Mouse (Mus musculus): Measurements from ENCODE around the gene Nek11.
A peak's percentile ranks its signal among the peaks of the same experiment; 100 is the strongest.

Gene Nek11

GRCm38 (mm10) chr9:105395218-105395627, at the start of gene Nek11, which contains the start of gene Aste1:
Nek11 (minus strand) TSS chr9:105395524.
Aste1 (plus strand) TSS chr9:105395392.
- peak; percentile 90 to 97 for DNase-seq (ENCODE audit: low spot score in 2 of 2)

DNA sequence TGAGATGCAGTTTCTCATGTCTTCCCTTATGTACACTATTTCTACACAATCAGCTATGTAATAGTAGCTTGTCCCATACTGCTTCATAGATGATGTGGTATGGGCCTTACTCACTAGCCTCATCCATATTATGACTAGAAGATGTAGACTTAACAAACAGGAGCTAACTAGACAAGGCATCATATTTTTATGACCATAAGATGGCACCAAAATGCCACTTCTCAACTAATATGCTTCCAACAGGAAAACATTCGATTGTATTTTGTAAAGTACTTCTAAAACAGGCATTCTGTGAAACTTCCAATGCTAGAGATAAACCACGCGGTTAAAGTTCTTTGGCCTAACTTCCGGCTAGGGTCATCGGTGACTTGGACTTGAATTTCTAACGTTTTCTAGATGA, 13.2 kb upstream of the Nek11 start:
- DNase-seq (ENCODE audit: low spot score in 2 of 2) = no peak

GRCm38 (mm10) chr9:105394720-105395119, 604 bp downstream of the Nek11 start:
- DNase-seq (ENCODE audit: low spot score in 2 of 2) = no peak

- DNase-seq (ENCODE audit: low spot score in 2 of 2) = no peak
These were observed 4.7 kb downstream of the Nek11 start for GRCm38 (mm10) chr9:105390616-105391015.

GRCm38 (mm10) chr9:105389289-105389688, 6.0 kb downstream of the Nek11 start:
- peak; percentile 61 to 81 for DNase-seq (ENCODE audit: low spot score in 2 of 2)

- no peak for DNase-seq (ENCODE audit: low spot score in 2 of 2)
These were observed 7.9 kb downstream of the Nek11 start for GRCm38 (mm10) chr9:105387403-105387802.

DNA sequence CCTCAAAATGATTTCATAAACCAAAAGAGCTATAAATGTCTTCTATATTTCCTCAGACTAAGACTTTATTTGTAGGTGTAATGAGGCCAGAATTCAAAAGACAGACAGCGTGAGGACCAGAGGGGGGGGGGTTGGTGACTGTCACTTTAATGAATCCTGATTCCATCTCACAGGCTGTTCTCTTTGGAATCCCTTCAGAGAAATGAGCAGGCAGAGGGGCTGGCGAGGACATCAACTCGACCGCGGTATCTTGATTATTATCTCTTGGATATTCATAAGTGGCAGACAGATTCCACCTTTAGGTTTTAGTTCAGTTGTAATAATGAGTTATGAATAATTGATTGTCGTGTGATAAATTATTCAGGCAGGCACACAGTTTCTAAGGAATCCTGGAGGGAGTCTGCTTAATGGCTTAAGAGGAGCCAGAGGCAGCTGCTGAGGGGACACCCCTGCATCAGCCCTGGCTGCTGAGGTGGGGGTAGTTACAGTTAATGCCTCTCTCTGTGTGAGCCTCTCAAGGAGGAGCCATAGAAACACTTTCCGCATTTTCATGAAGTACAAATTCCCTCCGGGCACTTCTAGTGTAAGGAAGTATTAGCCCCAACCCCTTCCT, 15.7 kb downstream of the Nek11 start:
- DNase-seq (ENCODE audit: low spot score in 2 of 2) = no peak

GRCm38 (mm10) chr9:105377622-105378021, 17.7 kb downstream of the Nek11 start:
- no peak for DNase-seq (ENCODE audit: low spot score in 2 of 2)

DNA sequence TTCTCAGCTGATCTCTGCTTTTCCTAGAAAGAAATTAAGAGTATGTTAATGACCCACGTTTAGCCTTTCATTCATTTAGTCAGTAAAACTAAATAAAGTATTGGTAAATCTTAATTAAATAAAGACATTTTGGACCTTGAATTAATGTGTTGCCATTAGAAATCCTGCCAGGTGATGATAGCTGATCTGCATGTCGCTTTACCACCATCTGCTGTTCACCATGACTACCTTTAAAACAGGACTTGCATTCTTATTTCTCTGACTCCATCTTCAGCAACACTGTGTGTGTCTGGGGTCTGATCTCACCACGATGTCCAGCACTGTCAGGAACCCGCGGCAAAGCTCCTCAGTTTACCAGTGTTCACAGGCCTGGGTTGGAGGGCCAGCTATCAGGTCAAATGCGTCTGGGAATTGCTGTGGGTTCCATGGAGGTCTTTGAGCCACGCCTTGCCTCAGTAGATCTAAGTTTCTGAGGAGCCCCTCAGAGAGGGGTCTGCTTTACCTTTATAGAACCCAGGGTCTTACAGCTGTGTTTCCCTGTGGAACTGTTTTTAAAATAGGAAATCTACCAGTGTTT, 18.3 kb downstream of the Nek11 start:
- no peak for DNase-seq (ENCODE audit: low spot score in 2 of 2)

- DNase-seq (ENCODE audit: low spot score in 2 of 2) = no peak
These were observed 18.9 kb downstream of the Nek11 start for GRCm38 (mm10) chr9:105376411-105376810.

DNA sequence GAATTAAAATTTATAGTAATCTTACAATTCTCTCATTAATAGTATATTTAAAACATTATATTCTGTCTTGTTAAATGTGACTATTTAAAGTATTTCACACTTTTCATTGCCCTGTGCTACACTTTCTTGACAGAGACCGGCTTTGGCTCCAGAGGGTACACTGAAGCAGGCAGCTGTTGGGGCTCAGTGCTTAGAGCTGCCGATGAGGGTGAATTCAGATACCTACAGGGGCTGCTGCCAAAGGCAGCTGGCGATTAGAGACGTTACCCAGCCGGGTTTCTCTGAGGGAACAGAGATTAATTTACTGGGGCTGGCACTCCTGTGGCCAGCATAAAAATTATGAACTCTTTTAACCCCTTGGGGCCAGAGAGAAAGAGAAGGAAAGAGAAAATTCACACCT, 21.0 kb downstream of the Nek11 start:
- DNase-seq (ENCODE audit: low spot score in 2 of 2) = no peak

DNA sequence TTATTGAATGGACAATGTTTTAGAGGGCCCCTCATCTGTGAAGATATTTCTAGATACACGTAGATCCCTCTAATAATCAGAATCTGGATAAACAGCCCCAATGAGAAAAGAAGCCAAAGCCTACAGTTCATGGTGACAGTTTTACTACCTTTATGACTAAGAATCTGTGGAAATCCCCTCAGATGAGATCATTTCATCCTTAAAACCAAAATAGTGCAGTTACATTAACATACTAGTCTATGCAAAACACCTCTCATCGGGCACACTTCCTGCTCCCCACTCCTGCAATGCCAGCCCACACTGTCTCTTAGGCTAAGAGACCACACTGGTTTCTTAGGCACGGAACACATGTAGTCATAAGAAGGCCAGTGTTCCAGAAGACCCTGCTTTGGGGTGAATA, 26.7 kb downstream of the Nek11 start:
- DNase-seq (ENCODE audit: low spot score in 2 of 2) = no peak

DNA sequence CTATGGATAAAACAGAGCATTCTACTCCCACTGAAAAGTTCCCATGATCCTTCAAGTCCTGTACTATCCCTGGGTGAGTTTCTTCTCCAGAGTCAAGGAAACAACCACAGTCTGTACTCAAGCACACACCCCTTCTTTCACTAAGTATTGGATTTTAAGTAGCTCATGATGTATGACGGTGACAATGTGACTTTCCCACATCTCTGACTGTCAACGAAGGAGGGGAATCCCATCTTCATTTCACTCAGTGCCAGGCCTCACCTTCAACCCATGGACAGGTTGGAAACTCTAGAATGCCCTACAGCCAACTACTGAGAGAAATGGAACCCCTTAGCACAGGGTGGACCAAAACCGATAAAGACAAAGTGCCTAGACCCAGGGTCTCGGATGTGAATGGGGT, 29.1 kb downstream of the Nek11 start:
- no peak for DNase-seq (ENCODE audit: low spot score in 2 of 2)

DNA sequence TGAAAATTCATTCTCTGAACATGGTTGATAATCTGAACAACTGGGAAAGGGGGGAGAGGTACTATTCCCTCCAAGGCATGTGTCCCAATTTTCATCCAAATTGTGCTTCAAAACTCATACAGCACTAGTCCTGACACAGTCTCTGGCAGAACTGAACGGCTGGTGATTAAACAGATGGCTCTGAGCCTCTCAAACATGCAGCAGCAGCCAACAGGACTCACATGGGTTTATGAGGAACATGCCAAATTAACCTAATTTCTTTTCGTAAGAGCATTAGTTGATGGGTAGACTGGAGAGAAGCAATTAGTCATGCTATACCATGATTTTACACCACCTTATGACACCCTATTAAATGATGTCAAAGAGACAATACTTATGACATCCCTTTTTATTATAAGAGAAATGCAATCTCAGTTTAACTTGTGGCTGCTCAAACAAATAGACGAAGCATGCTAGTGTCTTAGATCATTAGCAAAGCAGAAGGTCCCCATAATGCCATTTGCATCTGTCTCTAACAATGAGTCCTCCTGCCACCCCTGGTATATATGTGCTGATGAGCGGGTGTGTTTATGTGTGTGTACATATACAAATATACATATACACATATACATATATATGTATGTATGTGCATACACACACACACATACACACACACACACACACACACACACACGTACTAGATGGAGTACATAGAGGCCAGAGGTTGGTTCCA, 31.6 kb downstream of the Nek11 start:
- DNase-seq (ENCODE audit: low spot score in 2 of 2) = no peak

DNA sequence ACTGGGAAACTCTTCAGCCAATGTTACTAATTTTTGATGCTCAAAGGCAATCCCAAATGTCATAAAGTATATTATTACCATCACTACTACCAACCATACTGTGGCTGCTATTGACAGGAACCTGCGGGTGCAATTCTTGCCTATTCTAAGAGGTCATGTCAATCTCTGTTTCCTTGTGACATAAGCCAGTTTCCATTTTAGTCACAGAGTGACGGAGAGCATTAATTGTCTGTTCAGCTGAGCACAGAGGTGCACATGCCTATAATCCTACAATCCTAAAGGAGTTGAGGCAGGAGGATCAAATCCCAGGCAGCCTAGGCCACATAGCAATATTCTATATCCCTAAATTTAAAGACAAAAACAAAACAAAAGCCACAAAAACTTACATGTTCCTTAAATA, 33.1 kb downstream of the Nek11 start:
- DNase-seq (ENCODE audit: low spot score in 2 of 2) = no peak

GRCm38 (mm10) chr9:105349034-105349433, 46.3 kb downstream of the Nek11 start:
- no peak for DNase-seq (ENCODE audit: low spot score in 2 of 2)

DNA sequence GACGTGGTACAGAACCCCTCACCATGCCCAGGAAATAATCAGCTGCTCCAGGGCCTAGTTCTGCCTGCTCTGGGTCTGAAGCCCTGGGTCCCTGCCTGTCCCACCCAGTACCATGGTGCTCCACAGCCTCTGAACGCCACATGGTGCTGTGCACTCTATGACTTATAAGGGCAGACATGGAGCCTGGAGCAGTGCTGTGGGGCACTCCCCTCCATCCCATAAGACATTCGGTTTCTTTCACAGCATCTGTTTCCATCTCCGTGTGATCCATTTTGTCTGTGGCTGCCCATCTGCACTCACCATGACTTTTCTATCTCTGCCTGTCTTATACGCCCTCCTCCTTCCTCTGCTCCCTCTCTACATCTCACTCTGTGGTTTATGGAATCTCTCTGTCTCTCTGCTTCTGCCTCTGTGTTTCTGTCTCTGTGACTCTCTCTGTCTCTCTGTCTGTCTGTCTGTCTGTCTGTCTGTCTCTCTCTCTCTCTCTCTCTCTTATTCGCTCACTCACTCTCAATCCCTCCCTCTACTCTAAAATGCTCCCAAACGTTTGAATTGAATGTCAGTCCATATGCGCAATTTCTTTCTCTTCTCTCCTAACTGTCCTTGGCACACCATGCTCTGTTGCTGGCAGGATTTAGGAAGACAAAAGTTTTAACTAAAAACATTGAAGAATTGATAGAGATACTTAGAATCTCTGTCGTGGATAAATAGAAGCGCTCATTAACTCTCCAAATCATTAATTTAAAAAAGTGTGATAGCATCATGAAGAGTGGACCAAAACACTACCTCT, 46.9 kb downstream of the Nek11 start:
- no peak for DNase-seq (ENCODE audit: low spot score in 2 of 2)

DNA sequence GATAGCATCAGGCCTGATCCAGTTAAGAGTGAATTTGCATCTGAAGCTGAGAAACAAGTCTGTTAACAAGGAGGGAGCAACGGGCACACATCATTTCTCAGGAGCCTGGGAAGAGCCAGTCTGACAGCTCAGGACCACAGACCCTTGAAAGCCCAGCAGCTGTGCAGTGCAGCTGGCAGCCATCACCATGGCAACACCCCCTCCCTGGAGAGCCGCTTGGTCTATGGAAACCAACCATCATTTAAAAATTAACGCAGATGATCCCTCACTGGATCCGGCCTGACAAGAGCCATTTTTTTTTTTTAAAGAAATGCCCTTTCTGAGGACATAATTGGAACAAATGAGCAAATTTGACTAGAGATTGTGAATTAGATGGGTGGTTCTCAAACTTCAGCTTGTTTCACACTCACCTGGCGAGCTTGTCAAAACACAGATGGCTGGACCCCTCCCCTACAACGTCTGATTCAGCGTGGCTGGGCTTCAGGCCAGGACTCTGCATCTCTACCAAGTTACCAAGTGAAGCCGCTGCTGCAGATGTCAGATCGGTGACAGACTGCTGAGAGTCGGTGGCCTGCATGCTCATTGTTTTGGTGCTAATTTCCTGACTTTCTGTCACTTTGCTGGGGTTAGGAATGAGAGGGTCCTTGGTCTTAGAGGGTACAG, 52.2 kb downstream of the Nek11 start:
- no peak for DNase-seq (ENCODE audit: low spot score in 2 of 2)

DNA sequence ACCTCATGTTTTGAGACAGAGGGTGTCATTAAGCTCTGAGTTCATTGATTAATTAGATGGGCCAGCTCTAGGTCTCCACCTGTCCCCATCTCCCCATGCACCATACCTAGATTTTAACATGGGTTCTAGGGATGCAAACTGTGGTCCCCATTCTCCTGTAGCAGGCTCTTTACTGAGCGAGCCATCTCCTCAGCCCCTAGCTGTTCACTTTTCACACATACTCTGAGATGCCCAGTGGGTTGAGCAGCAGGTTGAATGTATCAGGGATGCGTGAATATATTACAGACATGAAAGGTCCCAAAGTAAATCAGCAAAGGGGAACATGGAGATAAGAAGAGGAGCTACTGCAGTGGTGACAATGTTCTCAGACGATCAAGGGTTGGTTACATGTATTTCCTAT, 52.8 kb downstream of the Nek11 start:
- no peak for DNase-seq (ENCODE audit: low spot score in 2 of 2)

GRCm38 (mm10) chr9:105332436-105333016, 62.8 kb downstream of the Nek11 start:
- no peak for DNase-seq (ENCODE audit: low spot score in 2 of 2)

DNA sequence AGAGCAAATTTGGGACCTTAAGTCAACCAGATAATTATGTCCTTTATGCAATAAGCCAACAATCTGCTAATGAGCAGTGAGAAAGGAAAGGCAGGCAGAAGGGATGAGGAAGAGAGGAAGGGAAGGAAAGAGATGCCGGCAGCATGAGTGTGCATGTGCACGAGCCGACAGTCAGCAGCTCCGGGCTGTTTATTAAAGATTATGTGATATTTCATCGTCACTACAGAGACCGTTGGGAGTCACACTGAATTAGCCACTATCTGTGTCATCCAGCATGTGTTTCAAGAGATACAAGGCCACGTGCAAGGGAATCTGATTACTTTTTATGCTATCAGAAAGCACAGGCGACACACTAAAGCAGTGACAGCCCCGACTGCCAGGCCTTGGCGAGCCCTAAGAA, 73.5 kb downstream of the Nek11 start:
- DNase-seq (ENCODE audit: low spot score in 2 of 2) = no peak

- no peak for DNase-seq (ENCODE audit: low spot score in 2 of 2)
These were observed 82.1 kb downstream of the Nek11 start for GRCm38 (mm10) chr9:105313250-105313649.

Measured in spleen, postnatal 10 days (tissue).